Mouse (Mus musculus): ENCODE measurements around the gene Sh3pxd2a. TPM values are rescaled to one million over a fixed set of nuclear protein-coding genes. Genes with fewer than 3 reads are reported as not detected.

The Sh3pxd2a gene
- polyA plus RNA-seq, 1 experiment from 2014 or later: 2.3 TPM

GRCm38 (mm10) chr19:47327896-47328882 lies 136.0 kb downstream of the Sh3pxd2a start:
- peak; percentile 52; the same call in 1 of the 2 replicates for ATAC-seq (replicated peaks)
- Histone ChIP-seq H3K36me3 (replicated peaks) (no peaks in the 10 kb centered on the region), H3K4me2 (no peak overlapping the region), H3K27me3 (replicated peaks) (no peaks in the 10 kb centered on the region), H3K27ac (no peak overlapping the region), H3K9me3 (no peaks in the 10 kb centered on the region), H3K4me1 (peaks cover 21% of the 10 kb centered on the region), H3K9ac (no peak overlapping the region), H3K4me3 (no peak overlapping the region)
- WGBS: 32% methylated on average over 11 of the region's 11 CpGs

GRCm38 (mm10) chr19:47325881-47326280 lies 138.3 kb downstream of the Sh3pxd2a start:
- H3K27me3 ChIP-seq (replicated peaks): no peaks in the 10 kb centered on the region
- ATAC-seq (replicated peaks): no peak
- no peak overlapping the region for H3K9ac ChIP-seq
- no peaks in the 10 kb centered on the region for H3K9me3 ChIP-seq
- no peak overlapping the region for H3K4me2 ChIP-seq
- WGBS: 33% methylated on average over 5 of the region's 5 CpGs
- no peaks in the 10 kb centered on the region for H3K36me3 ChIP-seq (replicated peaks)
- no peak overlapping the region for H3K27ac ChIP-seq
- no peak overlapping the region for H3K4me3 ChIP-seq
- peaks cover 19% of the 10 kb centered on the region for H3K4me1 ChIP-seq

GRCm38 (mm10) chr19:47323096-47323849 lies 140.9 kb downstream of the Sh3pxd2a start:
- Histone ChIP-seq H3K9me3 (no peaks in the 10 kb centered on the region), H3K4me1 (peaks cover 20% of the 10 kb centered on the region; the same call in 1 of the 2 replicates), H3K9ac (no peak overlapping the region), H3K4me2 (no peak overlapping the region), H3K36me3 (replicated peaks) (no peaks in the 10 kb centered on the region), H3K27me3 (replicated peaks) (no peaks in the 10 kb centered on the region), H3K27ac (no peak overlapping the region), H3K4me3 (no peak overlapping the region)
- ATAC-seq (replicated peaks): no peak
- 65% methylated on average over 11 of the region's 11 CpGs for WGBS

- Histone ChIP-seq H3K9me3 (no peaks in the 10 kb centered on the region), H3K27me3 (replicated peaks) (no peaks in the 10 kb centered on the region), H3K4me2 (no peak overlapping the region), H3K4me1 (peaks cover 17% of the 10 kb centered on the region; the same call in 1 of the 2 replicates), H3K27ac (no peak overlapping the region), H3K9ac (no peak overlapping the region), H3K36me3 (replicated peaks) (no peaks in the 10 kb centered on the region), H3K4me3 (no peak overlapping the region)
- ATAC-seq (replicated peaks): no peak
- WGBS: 33% methylated on average over 8 of the region's 8 CpGs
Measured at GRCm38 (mm10) chr19:47320331-47320668, 143.9 kb downstream of the Sh3pxd2a start.

GRCm38 (mm10) chr19:47319521-47320330 lies 144.5 kb downstream of the Sh3pxd2a start:
- no peak overlapping the region for H3K27ac ChIP-seq
- no peak overlapping the region for H3K9ac ChIP-seq
- no peak overlapping the region for H3K4me2 ChIP-seq
- 65% methylated on average over 10 of the region's 10 CpGs for WGBS
- no peaks in the 10 kb centered on the region for H3K36me3 ChIP-seq (replicated peaks)
- no peaks in the 10 kb centered on the region for H3K27me3 ChIP-seq (replicated peaks)
- no peaks in the 10 kb centered on the region for H3K9me3 ChIP-seq
- H3K4me3 ChIP-seq: no peak overlapping the region
- ATAC-seq (replicated peaks): no peak
- peaks cover 21% of the 10 kb centered on the region; the same call in 1 of the 2 replicates for H3K4me1 ChIP-seq

- no peak for ATAC-seq (replicated peaks)
- Histone ChIP-seq H3K4me3 (no peak overlapping the region), H3K9me3 (no peaks in the 10 kb centered on the region), H3K4me2 (no peak overlapping the region), H3K4me1 (peaks cover 28% of the 10 kb centered on the region), H3K27ac (no peak overlapping the region), H3K27me3 (replicated peaks) (no peaks in the 10 kb centered on the region), H3K36me3 (replicated peaks) (no peaks in the 10 kb centered on the region), H3K9ac (no peak overlapping the region)
- 90% methylated on average over 8 of the region's 8 CpGs for WGBS
Measured at GRCm38 (mm10) chr19:47319061-47319460, 145.1 kb downstream of the Sh3pxd2a start.

GRCm38 (mm10) chr19:47317063-47317938 lies 146.9 kb downstream of the Sh3pxd2a start:
- Histone ChIP-seq H3K4me1 (peaks cover 34% of the 10 kb centered on the region), H3K27me3 (replicated peaks) (no peaks in the 10 kb centered on the region), H3K27ac (no peak overlapping the region), H3K4me3 (no peak overlapping the region), H3K9ac (no peak overlapping the region), H3K4me2 (no peak overlapping the region), H3K9me3 (no peaks in the 10 kb centered on the region), H3K36me3 (replicated peaks) (no peaks in the 10 kb centered on the region)
- 59% methylated on average over 15 of the region's 15 CpGs for WGBS
- no peak for ATAC-seq (replicated peaks)

- no peaks in the 10 kb centered on the region for H3K36me3 ChIP-seq (replicated peaks)
- no peaks in the 10 kb centered on the region for H3K27me3 ChIP-seq (replicated peaks)
- no peak overlapping the region for H3K9ac ChIP-seq
- WGBS: 74% methylated on average over 19 of the region's 19 CpGs
- no peak overlapping the region for H3K4me2 ChIP-seq
- no peak overlapping the region for H3K27ac ChIP-seq
- no peak for ATAC-seq (replicated peaks)
- H3K9me3 ChIP-seq: no peaks in the 10 kb centered on the region
- H3K4me3 ChIP-seq: no peak overlapping the region
- H3K4me1 ChIP-seq: peaks cover 34% of the 10 kb centered on the region
Measured at GRCm38 (mm10) chr19:47316288-47317062, 147.7 kb downstream of the Sh3pxd2a start.

- Histone ChIP-seq H3K4me1 (peaks cover 33% of the 10 kb centered on the region), H3K4me3 (no peak overlapping the region), H3K36me3 (replicated peaks) (no peaks in the 10 kb centered on the region), H3K9me3 (no peaks in the 10 kb centered on the region), H3K27me3 (replicated peaks) (no peaks in the 10 kb centered on the region), H3K4me2 (no peak overlapping the region), H3K9ac (no peak overlapping the region), H3K27ac (no peak overlapping the region)
- 12% methylated on average over 1 of the region's 1 CpGs for WGBS
- ATAC-seq (replicated peaks): no peak
Measured at GRCm38 (mm10) chr19:47315917-47316265, 148.3 kb downstream of the Sh3pxd2a start.

GRCm38 (mm10) chr19:47315091-47315916 lies 148.9 kb downstream of the Sh3pxd2a start:
- Histone ChIP-seq H3K9ac (no peak overlapping the region), H3K27me3 (replicated peaks) (no peaks in the 10 kb centered on the region), H3K27ac (no peak overlapping the region), H3K4me2 (peak overlapping the region; percentile 41; the same call in 1 of the 2 replicates), H3K9me3 (no peaks in the 10 kb centered on the region), H3K36me3 (replicated peaks) (no peaks in the 10 kb centered on the region), H3K4me1 (peaks cover 27% of the 10 kb centered on the region), H3K4me3 (no peak overlapping the region)
- WGBS: 60% methylated on average over 14 of the region's 14 CpGs
- ATAC-seq (replicated peaks): no peak
